Mouse (Mus musculus) midbrain, embryonic 11.5 days (tissue): ENCODE measurements at regions not wholly inside any gene's neighbourhood (a gene's known extent, or its start where the extent isn't known, plus 50 kb on each side); places are given as distances from the start of the nearest gene placed in this dataset.

Experiments
- ATAC-seq: fragments of 200-750 bp; cut with Nextera tagmentation; 2 replicates; pipeline ENCODE4 v1.8.0; 2017; ENCODE audit warnings: moderate TSS enrichment, moderate library complexity; ENCODE audit not compliant: low FRiP score
- DNase-seq: peaks from one replicate; pipeline ENCODE4 v3.0.0; 2015; ENCODE audit warnings: low spot score; ENCODE audit errors: missing footprints
- H3K27ac ChIP-seq: fragments of 300-500 bp; sonication (generic); 2 replicates; pipeline ENCODE4 v1.5.1; 2014; ENCODE audit warnings: low read depth, low read length
- H3K27me3 ChIP-seq: fragments of 300-500 bp; sonication (generic); 2 replicates; pipeline ENCODE4 v1.6.1; 2014; ENCODE audit warnings: mild to moderate bottlenecking, low read length, moderate library complexity, mixed read lengths; ENCODE audit not compliant: control insufficient read depth, insufficient read depth
- H3K36me3 ChIP-seq: fragments of 300-500 bp; sonication (generic); 2 replicates; pipeline ENCODE4 v1.6.1; 2014; ENCODE audit warnings: mild to moderate bottlenecking, low read length, moderate library complexity, mixed read lengths; ENCODE audit not compliant: control insufficient read depth, insufficient read depth
- H3K4me1 ChIP-seq: fragments of 300-500 bp; sonication (generic); 2 replicates; pipeline ENCODE4 v1.6.1; 2014; ENCODE audit warnings: low read length; ENCODE audit not compliant: control insufficient read depth, insufficient read depth
- H3K4me2 ChIP-seq: fragments of 300-500 bp; sonication (generic); 2 replicates; pipeline ENCODE4 v1.6.1; 2014; ENCODE audit warnings: mild to moderate bottlenecking, moderate library complexity
- H3K4me3 ChIP-seq: fragments of 300-500 bp; sonication (generic); 2 replicates; pipeline ENCODE4 v1.5.1; 2014; ENCODE audit warnings: low read depth, low read length
- H3K9ac ChIP-seq: fragments of 300-500 bp; sonication (generic); 2 replicates; pipeline ENCODE4 v1.6.1; 2014; ENCODE audit warnings: low read length
- H3K9me3 ChIP-seq: fragments of 300-500 bp; sonication (generic); 2 replicates; pipeline ENCODE4 v1.6.1; 2016; ENCODE audit warnings: low read length; ENCODE audit not compliant: control insufficient read depth
- whole genome bisulfite sequencing: fragments of 180-500 bp; shearing (Covaris S2); extraction: QIAGEN DNeasy Blood & Tissue Kit; methylation state at CpG from one replicate; pipeline ENCODE4 v1.1.7; 2014; 5-methylcytosine and 5-hydroxymethylcytosine counted together

DNA sequence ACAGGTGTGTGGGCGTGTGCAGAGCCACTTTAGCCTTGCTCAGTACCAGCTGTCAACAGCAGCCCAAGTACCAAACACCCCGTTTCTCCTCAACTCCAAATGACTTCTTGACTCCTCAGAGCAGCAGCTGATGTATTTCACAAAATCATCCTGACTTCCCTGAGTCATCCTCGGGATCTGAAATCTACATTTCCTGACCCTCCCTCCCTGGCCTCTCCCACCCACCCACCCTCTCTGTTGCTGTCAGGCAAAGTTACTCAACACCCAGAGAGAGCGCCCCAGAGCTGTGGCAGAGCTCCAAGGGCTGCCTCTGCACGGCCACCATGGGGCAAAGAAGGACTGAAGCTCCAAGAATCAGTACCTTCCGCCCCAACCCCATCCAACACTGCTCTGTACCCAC lies 83.5 kb upstream of the Cyp1b1 start:
- H3K9me3 ChIP-seq = no peaks in the 10 kb centered on the region
- WGBS = 89% methylated on average over 6 of the region's 6 CpGs

GRCm38 (mm10) chr17:79790166-79790565 lies 75.3 kb upstream of the Cyp1b1 start:
- Histone ChIP-seq H3K27me3 (no peaks in the 10 kb centered on the region), H3K9ac (no peak overlapping the region), H3K27ac (no peak overlapping the region), H3K4me2 (no peak overlapping the region), H3K4me3 (no peak overlapping the region), H3K9me3 (no peaks in the 10 kb centered on the region), H3K36me3 (no peaks in the 10 kb centered on the region), H3K4me1 (no peaks in the 10 kb centered on the region)
- ATAC-seq (no peak), DNase-seq (no peak)
- WGBS = 77% methylated on average over 7 of the region's 7 CpGs

More for the DNA sequence above, 83.5 kb upstream of the Cyp1b1 start:
- Histone ChIP-seq H3K9ac (no peak overlapping the region), H3K36me3 (no peaks in the 10 kb centered on the region), H3K4me3 (no peak overlapping the region), H3K27me3 (no peaks in the 10 kb centered on the region), H3K4me1 (no peaks in the 10 kb centered on the region), H3K27ac (no peak overlapping the region), H3K4me2 (no peak overlapping the region)
- no peak for ATAC-seq
- DNase-seq = no peak

- Histone ChIP-seq H3K4me3 (no peak overlapping the region), H3K4me2 (no peak overlapping the region), H3K27ac (no peak overlapping the region), H3K27me3 (no peaks in the 10 kb centered on the region), H3K4me1 (no peaks in the 10 kb centered on the region), H3K36me3 (no peaks in the 10 kb centered on the region), H3K9ac (no peak overlapping the region), H3K9me3 (no peaks in the 10 kb centered on the region)
- DNase-seq (no peak), ATAC-seq (no peak)
- 80% methylated on average over 2 of the region's 2 CpGs for WGBS
These were observed 72.3 kb upstream of the Cyp1b1 start for GRCm38 (mm10) chr17:79787201-79787600.

DNA sequence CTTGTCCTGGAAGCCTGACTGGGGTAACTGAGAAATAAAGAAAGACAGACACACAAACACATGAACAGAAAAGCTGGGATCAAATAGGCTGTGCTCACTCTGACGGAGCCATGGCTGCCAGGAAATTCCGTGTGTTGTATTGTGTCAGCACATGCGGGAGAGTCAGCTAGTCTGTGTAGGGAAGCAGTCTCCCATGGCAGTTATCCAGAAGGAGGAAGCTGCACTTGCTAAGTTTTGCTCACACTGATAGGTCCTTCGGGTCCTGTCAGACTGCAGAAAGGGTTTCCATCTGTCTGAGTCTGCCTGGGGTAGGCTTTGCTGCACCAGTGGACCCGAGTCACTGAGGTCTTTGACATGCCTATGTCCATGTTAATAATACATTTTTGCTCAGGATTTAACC lies 71.8 kb upstream of the Cyp1b1 start:
- no peak for DNase-seq
- 90% methylated on average over 5 of the region's 5 CpGs for WGBS
- Histone ChIP-seq H3K4me1 (no peaks in the 10 kb centered on the region), H3K4me2 (no peak overlapping the region), H3K36me3 (no peaks in the 10 kb centered on the region), H3K4me3 (no peak overlapping the region), H3K27ac (no peak overlapping the region), H3K27me3 (no peaks in the 10 kb centered on the region), H3K9me3 (no peaks in the 10 kb centered on the region), H3K9ac (no peak overlapping the region)
- ATAC-seq = no peak

DNA sequence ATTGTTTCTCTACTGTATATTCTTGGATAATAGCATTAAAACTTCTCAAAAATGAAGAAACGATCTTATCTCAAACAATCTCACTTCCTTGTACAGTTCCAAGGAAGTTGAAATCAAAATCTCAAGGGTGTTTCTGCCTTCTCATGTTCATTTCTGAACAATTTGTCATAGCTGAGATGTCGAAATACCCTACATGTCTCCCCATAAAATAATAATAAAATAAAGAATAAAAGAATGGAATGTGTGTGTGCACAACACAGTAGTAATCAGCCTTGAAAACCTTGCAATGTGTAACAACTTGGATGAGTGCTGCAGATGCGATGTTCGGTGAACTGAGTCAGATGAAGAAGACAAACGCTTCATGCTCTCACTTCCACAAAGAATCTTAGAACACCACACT lies 71.4 kb upstream of the Cyp1b1 start:
- H3K9ac ChIP-seq = no peak overlapping the region
- DNase-seq = no peak
- H3K4me1 ChIP-seq = no peaks in the 10 kb centered on the region
- H3K36me3 ChIP-seq = no peaks in the 10 kb centered on the region
- no peak overlapping the region for H3K4me3 ChIP-seq
- no peak overlapping the region for H3K27ac ChIP-seq
- no peaks in the 10 kb centered on the region for H3K27me3 ChIP-seq
- H3K4me2 ChIP-seq = no peak overlapping the region
- H3K9me3 ChIP-seq = no peaks in the 10 kb centered on the region
- 91% methylated on average over 5 of the region's 5 CpGs for WGBS
- ATAC-seq = no peak

DNA sequence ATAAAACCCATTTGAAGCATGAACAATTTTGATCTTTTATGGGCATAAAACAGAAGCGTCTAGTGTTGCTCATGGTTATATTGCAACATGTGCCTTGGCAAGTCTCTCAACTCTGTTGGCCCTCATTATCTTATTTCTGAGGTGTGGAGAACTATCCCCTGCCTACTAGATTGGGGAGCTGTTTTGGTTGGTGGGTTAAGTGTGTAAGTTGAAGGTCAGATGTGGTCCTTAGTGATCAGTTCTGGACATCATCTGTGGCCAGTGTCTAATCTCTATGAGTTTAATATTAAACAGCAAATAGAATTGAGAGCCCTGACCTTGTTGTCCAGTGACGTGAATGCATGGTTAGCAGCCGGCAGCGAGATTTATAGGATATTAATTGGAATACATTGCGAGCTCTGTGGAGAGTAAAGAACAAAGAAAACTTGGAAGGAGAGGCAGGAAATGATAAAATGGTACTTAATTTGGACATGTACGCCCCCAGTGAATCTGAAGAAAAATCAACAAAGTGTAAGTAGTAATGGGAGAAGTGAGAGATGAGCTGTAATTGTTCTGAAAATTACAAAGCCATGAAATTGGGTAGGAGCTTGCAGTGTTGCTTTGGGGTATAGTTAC lies 69.5 kb upstream of the Cyp1b1 start:
- Histone ChIP-seq H3K4me1 (no peaks in the 10 kb centered on the region), H3K27ac (no peak overlapping the region), H3K9me3 (peaks cover 5% of the 10 kb centered on the region; the same call in 1 of the 2 replicates), H3K27me3 (no peaks in the 10 kb centered on the region), H3K4me3 (no peak overlapping the region), H3K4me2 (no peak overlapping the region), H3K36me3 (no peaks in the 10 kb centered on the region), H3K9ac (no peak overlapping the region)
- 96% methylated on average over 6 of the region's 6 CpGs for whole genome bisulfite sequencing
- ATAC-seq = no peak
- DNase-seq = no peak

- peaks cover 5% of the 10 kb centered on the region; the same call in 1 of the 2 replicates for H3K9me3 ChIP-seq
- 89% methylated on average over 13 of the region's 13 CpGs for WGBS
- H3K4me1 ChIP-seq = no peaks in the 10 kb centered on the region
- no peak overlapping the region for H3K4me3 ChIP-seq
- no peak overlapping the region for H3K9ac ChIP-seq
- H3K27me3 ChIP-seq = no peaks in the 10 kb centered on the region
- H3K27ac ChIP-seq = no peak overlapping the region
- DNase-seq (peak; percentile 74), ATAC-seq (no peak)
- H3K36me3 ChIP-seq = no peaks in the 10 kb centered on the region
- no peak overlapping the region for H3K4me2 ChIP-seq
These were observed 67.1 kb upstream of the Cyp1b1 start for GRCm38 (mm10) chr17:79781733-79782663.

DNA sequence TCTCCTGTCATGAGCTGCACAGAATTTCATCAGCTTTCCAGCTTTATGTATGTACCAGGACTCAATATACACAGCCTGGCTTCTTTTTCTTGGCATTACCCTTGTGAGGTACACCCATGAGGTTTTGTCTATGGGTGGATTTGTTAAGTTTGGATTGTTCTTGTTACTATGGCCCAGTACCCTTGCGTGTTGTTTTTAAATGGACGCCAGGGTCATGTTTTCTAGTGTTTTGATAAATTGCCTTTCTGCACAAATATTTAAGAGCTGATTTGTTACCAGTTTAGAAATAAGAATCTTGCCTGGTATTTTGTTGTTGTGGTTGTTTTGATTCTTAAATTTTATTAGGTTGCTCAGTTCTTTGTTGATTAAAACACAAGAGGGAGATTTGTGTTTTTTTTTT lies 66.4 kb upstream of the Cyp1b1 start:
- Histone ChIP-seq H3K9ac (no peak overlapping the region), H3K4me1 (no peaks in the 10 kb centered on the region), H3K36me3 (no peaks in the 10 kb centered on the region), H3K27ac (no peak overlapping the region), H3K4me2 (no peak overlapping the region), H3K9me3 (peaks cover 5% of the 10 kb centered on the region; the same call in 1 of the 2 replicates), H3K27me3 (no peaks in the 10 kb centered on the region), H3K4me3 (no peak overlapping the region)
- ATAC-seq = no peak
- peak; percentile 59 for DNase-seq
- WGBS = 87% methylated on average over 2 of the region's 2 CpGs

DNA sequence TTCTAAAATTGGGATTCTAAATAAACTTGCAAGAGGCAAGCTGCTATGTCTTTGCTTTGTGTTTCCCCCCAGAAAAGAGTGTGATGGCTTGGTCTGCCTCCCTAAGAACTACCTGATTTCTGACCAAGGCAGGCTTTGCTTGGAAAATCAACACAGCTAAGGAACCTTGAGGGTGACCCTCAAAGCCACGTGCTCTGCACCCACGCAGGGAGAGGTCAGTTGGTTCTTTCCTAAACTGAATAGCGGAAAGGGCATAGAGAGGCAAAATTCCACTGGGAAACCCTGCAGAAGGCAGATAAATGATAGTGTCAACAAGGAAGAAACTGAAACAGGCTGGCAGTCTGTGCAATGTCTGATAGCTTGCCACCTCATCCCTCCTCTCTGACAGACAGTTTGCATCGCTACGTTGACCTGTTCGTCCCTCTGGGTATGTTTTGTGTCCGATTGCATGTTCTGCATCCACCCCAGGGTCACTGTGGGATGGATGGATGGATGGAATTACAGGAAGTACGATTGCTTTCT lies 63.1 kb upstream of the Cyp1b1 start:
- Histone ChIP-seq H3K4me2 (no peak overlapping the region), H3K4me3 (no peak overlapping the region), H3K9me3 (peaks cover 5% of the 10 kb centered on the region; the same call in 1 of the 2 replicates), H3K27me3 (no peaks in the 10 kb centered on the region), H3K27ac (no peak overlapping the region), H3K4me1 (no peaks in the 10 kb centered on the region), H3K9ac (no peak overlapping the region), H3K36me3 (no peaks in the 10 kb centered on the region)
- 89% methylated on average over 8 of the region's 8 CpGs for WGBS
- no peak for ATAC-seq
- no peak for DNase-seq
